Mouse (Mus musculus): ENCODE measurements around the gene Sycp3. TPM values are rescaled to one million over a fixed set of nuclear protein-coding genes. Genes with fewer than 3 reads are reported as not detected.

Sycp3 gene
- polyA plus RNA-seq, 1 experiment from 2014 or later = not detected

Other genes with a start within 250 kb of the Sycp3 start
- 0.58 and 0.82 TPM in 2 replicates for gene Dram1, start 80.5 kb upstream of the Sycp3 start, polyA plus RNA-seq (2016; fragmentation: Nextera tagmentation; extraction: Ambion mirVana)
- 15.2 and 18.3 TPM in 2 replicates for gene Gnptab, start 80.4 kb upstream of the Sycp3 start, polyA plus RNA-seq (2016; fragmentation: Nextera tagmentation; extraction: Ambion mirVana)
- gene Chpt1, start 44.5 kb downstream of the Sycp3 start, polyA plus RNA-seq (2016; fragmentation: Nextera tagmentation; extraction: Ambion mirVana) = 23.7 and 25.0 TPM in 2 replicates
- 12.1 and 16.9 TPM in 2 replicates for gene Mybpc1, start 145.6 kb downstream of the Sycp3 start, polyA plus RNA-seq (2016; fragmentation: Nextera tagmentation; extraction: Ambion mirVana)
- not detected in 2 replicates for gene Spic, start 225.4 kb downstream of the Sycp3 start, polyA plus RNA-seq (2016; fragmentation: Nextera tagmentation; extraction: Ambion mirVana)

All from hindbrain, embryonic 12.5 days (tissue).